Mouse (Mus musculus) skeletal muscle tissue, postnatal 0 days (tissue): ENCODE data around the gene Clec2d. TPM values are rescaled to one million over a fixed set of nuclear protein-coding genes. Genes with fewer than 3 reads are reported as not detected.

Experiments
- microRNA-seq, 2 experiments: library from miRNA; unstranded; fragments of <30 nt; microRNA quantifications; one replicate each; pipeline ENCODE4; 2016
- polyA plus RNA-seq: library from polyadenylated mRNA; unstranded; fragments of >200 nt; fragmentation: Nextera tagmentation; extraction: Ambion mirVana; gene quantifications from 2 replicates; pipeline ENCODE4 v1.2.1, GENCODE M21; 2015

The Clec2d gene
- 0.74 and 0.84 TPM in 2 replicates for polyA plus RNA-seq

GRCm38 (mm10) chr6:129180403-129181169 is at the start of gene Clec2d:
Gene Clec2d (plus strand): TSS chr6:129180615.

Small RNAs within 50 kb of the gene (microRNA-seq; reads per million reads assigned to microRNA genes)
- gene Gm27514: 0 reads per million in 2 experiments

Other genes starting within 250 kb of the Clec2d start
- 0.46 TPM in 1 of 2 replicates, not detected in the other for gene Clec2g, start 246.2 kb upstream of the Clec2d start, polyA plus RNA-seq
- gene Klrb1f, start 134.7 kb upstream of the Clec2d start, polyA plus RNA-seq: 0.30 and 0.44 TPM in 2 replicates
- gene Clec2e, start 79.7 kb upstream of the Clec2d start, polyA plus RNA-seq: 0.28 TPM in 2 replicates
- gene Cd69, start 94.8 kb downstream of the Clec2d start, polyA plus RNA-seq: 0.38 and 0.74 TPM in 2 replicates
- not detected in 2 replicates for gene 4922502D21Rik, start 151.2 kb downstream of the Clec2d start, polyA plus RNA-seq
- gene Clec12a, start 162.1 kb downstream of the Clec2d start, polyA plus RNA-seq: 0.10 and 0.12 TPM in 2 replicates
- gene Clec12b, start 205.3 kb downstream of the Clec2d start, polyA plus RNA-seq: 0.28 and 1.3 TPM in 2 replicates
- 0.10 and 0.22 TPM in 2 replicates for gene Clec1b, start 216.7 kb downstream of the Clec2d start, polyA plus RNA-seq
- 0.10 and 0.23 TPM in 2 replicates for gene Clec9a, start 228.2 kb downstream of the Clec2d start, polyA plus RNA-seq